Mouse (Mus musculus) right cerebral cortex, adult 18-20 months (tissue): ENCODE data around the gene Spata48.

Source experiments
- DNase-seq: peaks from one replicate; pipeline ENCODE4 v3.0.0; 2022; ENCODE audit warnings: mixed read lengths

Gene Spata48

GRCm38 (mm10) chr11:11461635-11462560, at the start of gene Spata48, which contains the start of gene Zpbp:
TSS of gene Spata48 (plus strand) at chr11:11462094.
TSS of gene Zpbp (minus strand) at chr11:11462408.
- DNase-seq, result peak; percentile 88

DNA sequence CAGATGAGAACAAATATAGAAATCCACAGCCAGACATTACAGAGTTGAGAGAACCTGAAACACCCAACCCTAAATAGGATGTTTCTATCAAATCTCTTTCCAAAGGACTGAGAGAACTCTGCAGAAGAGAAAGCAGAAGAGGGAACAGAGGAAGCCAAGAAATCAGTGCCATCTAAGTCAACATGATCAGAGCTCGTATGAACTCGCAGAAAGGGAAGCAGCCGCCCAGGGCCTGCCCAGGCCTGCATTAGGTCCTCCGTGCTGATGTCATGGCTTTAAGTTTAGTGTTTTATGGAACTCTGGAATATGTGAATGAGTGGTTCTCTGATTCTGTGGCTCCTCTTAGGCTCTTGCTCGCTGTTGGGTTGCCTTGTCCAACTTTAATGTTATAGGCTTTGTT, 47.7 kb upstream of the Spata48 start:
- DNase-seq, result no peak

GRCm38 (mm10) chr11:11417356-11417755, 44.5 kb upstream of the Spata48 start:
- no peak for DNase-seq

DNA sequence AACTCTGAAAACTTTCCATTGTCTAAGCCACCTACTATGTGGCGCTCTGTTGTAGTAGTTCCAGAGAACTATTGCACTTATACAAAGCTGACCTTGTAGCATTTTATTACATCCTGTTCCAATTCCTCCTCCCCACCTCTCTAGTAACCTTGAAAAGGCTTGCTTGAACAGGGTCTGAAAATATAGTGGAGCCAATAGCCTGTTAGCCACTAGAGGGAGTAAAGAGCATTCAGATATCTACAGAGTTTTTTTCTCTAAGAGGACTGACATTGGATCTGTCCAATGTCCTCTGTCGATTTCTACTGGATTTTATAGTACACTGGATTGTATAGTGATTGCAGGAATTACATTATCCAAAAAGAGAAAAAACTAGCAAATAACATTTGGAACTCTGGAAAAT, 6.9 kb upstream of the Spata48 start:
- no peak for DNase-seq

- no peak for DNase-seq
Measured at GRCm38 (mm10) chr11:11462561-11462890, 632 bp downstream of the Spata48 start.

DNA sequence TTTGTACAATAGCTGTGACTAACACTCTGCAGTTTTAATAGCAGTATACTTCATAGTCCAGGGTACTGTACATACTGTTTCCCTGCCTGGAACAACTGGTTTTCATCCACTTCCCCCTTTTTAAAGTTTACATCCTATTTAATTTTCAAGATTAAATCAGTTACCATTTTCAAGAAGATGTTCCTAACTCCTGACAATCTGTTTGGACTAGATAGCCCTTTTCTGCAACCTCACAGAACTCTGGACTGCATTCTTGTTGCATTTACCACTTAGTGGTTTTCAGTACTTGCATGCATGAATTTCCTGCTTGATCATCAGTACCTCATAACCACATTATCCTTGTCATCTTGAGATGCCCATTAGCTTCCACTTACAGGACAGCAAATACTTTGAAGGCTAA, 7.0 kb downstream of the Spata48 start:
- DNase-seq, result no peak

- DNase-seq, result no peak
Measured at GRCm38 (mm10) chr11:11484378-11484777, 22.5 kb downstream of the Spata48 start.

- no peak for DNase-seq
Measured at GRCm38 (mm10) chr11:11492044-11492443, 30.1 kb downstream of the Spata48 start.

GRCm38 (mm10) chr11:11495697-11496096, 33.8 kb downstream of the Spata48 start:
- no peak for DNase-seq

DNA sequence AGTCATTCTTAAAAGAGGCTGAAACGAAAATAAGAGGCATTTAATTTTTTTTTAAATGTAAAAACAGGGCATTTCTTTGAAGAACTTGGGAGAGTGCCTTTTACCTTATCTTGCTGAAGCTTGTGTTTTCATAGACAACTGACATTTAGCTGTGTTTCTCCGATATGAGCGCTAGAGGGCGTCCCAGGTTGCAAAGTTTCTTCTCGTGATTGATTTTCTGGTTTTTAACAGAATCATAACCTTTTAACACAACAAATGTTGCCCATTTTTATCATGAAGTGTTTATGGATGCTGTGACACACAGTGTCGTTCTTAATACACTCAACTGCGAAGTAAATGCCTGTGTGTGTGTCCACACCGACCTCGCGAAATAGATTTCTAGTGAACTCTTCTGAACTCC, 38.0 kb downstream of the Spata48 start:
- peak; percentile 6 for DNase-seq

DNA sequence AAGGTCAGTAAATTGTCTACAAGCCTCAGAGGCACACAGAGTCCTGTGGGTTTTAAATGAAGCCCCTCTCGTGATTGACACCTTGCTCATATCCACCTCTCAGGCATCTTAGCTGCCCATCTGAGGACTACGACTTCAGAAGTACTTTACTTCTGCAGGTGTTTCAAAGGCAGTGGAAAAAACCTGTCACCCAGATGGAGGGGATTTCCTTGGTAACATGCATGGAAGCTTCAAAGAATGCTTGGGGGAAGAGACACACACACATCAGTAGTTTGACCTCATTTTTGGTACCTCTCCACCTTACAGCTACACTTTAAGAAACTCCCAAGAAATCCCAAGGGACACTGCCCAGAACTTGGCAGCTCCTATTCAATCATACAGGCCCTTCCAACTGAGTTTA, 44.3 kb downstream of the Spata48 start:
- DNase-seq, result no peak

DNA sequence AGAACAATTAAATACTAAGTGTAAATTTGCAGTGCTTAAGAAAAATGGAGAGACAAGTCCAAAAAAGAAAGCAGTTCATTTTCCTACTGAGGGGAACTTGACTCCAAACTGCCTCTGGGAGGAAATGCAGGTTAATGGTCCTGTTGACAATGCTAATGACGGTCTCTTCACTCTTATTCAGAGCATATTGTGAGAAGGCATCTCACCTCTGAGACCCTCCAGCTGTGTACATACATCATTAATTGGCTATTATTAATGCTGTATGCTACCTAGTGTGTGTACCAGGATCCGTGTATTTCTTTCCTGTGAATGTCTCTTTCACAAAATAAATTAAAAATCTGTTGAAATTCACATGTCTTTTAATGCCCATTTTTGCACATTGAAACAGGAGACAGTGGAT, 47.5 kb downstream of the Spata48 start:
- no peak for DNase-seq

DNA sequence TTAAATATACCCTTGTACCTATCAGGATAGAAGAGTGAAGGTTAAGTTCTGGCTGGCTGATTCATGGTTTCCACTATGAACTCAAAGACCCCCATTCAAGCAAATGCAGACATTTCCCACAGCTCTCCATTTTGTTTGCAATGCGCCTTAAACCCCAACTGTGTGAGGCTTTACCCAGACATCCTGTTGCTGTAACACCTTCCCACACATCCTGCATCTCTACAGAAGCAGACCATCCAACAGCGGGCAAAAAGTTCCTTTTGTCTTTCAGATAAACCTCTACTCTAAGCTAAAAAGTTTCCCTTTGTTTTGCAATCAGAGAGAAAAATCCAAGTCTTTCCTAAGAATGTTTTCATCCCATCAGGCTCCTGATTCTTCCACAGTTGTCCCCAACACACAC, 50.2 kb downstream of the Spata48 start:
- DNase-seq, result no peak

- no peak for DNase-seq
Measured at GRCm38 (mm10) chr11:11513008-11513799, 51.3 kb downstream of the Spata48 start.

GRCm38 (mm10) chr11:11514920-11515319, 53.0 kb downstream of the Spata48 start:
- no peak for DNase-seq

- no peak for DNase-seq
Measured at GRCm38 (mm10) chr11:11517781-11518435, 56.0 kb downstream of the Spata48 start.

GRCm38 (mm10) chr11:11519255-11520243, 57.7 kb downstream of the Spata48 start:
- no peak for DNase-seq

GRCm38 (mm10) chr11:11521908-11522441, 60.1 kb downstream of the Spata48 start:
- no peak for DNase-seq

GRCm38 (mm10) chr11:11528760-11529159, 66.9 kb downstream of the Spata48 start:
- DNase-seq, result no peak

- no peak for DNase-seq
Measured at GRCm38 (mm10) chr11:11529165-11529564, 67.3 kb downstream of the Spata48 start.

GRCm38 (mm10) chr11:11530126-11530525, 68.2 kb downstream of the Spata48 start:
- no peak for DNase-seq

- no peak for DNase-seq
Measured at GRCm38 (mm10) chr11:11536295-11536694, 74.4 kb downstream of the Spata48 start.
